Mouse (Mus musculus) stomach, postnatal 0 days (tissue): ENCODE data around the gene Tusc2. TPM values are rescaled to one million over a fixed set of nuclear protein-coding genes. Genes with fewer than 3 reads are reported as not detected.

Experiments
- ATAC-seq: fragments of 200-750 bp; cut with Nextera tagmentation; 2 replicates; pipeline ENCODE4 v1.8.0; 2017; ENCODE audit not compliant: low FRiP score, low TSS enrichment
- DNase-seq: peaks from one replicate; pipeline ENCODE4 v3.0.0-alpha.2; 2016; ENCODE audit warnings: low spot score
- H3K27ac ChIP-seq: fragments of 300-500 bp; sonication (generic); replicated peaks from 2 replicates; pipeline ENCODE4 v1.5.1; 2014; ENCODE audit warnings: mild to moderate bottlenecking, control low read depth
- H3K27me3 ChIP-seq: fragments of 300-500 bp; sonication (generic); 2 replicates; pipeline ENCODE4 v1.6.1; 2014; ENCODE audit warnings: low read length; ENCODE audit not compliant: control insufficient read depth, insufficient read depth
- H3K36me3 ChIP-seq: fragments of 300-500 bp; sonication (generic); 2 replicates; pipeline ENCODE4 v1.6.1; 2014; ENCODE audit warnings: low read length, mixed read lengths; ENCODE audit not compliant: control insufficient read depth, insufficient read depth
- H3K4me1 ChIP-seq: fragments of 300-500 bp; sonication (generic); replicated peaks from 2 replicates; pipeline ENCODE4 v1.6.1; 2014; ENCODE audit warnings: antibody characterized with exemption; ENCODE audit not compliant: control insufficient read depth, insufficient read depth
- H3K4me2 ChIP-seq: fragments of 300-500 bp; sonication (generic); replicated peaks from 2 replicates; pipeline ENCODE4 v1.6.1; 2014; ENCODE audit warnings: low read depth, mild to moderate bottlenecking, control low read depth, moderate library complexity
- H3K4me3 ChIP-seq: fragments of 300-500 bp; sonication (generic); 2 replicates; pipeline ENCODE4 v1.5.1; 2014; ENCODE audit warnings: low read depth, low read length, control low read depth
- H3K9ac ChIP-seq: fragments of 300-500 bp; sonication (generic); 2 replicates; pipeline ENCODE4 v1.6.1; 2014; ENCODE audit warnings: mild to moderate bottlenecking, low read length, control low read depth, mixed read lengths
- H3K9me3 ChIP-seq: fragments of 300-500 bp; sonication (generic); 2 replicates; pipeline ENCODE4 v1.6.1; 2016; ENCODE audit warnings: low read length; ENCODE audit not compliant: control insufficient read depth
- CTCF ChIP-seq: IDR thresholded peaks from 2 replicates; pipeline ENCODE4 v1.5.1; 2016; ENCODE audit warnings: antibody characterized with exemption, low read depth, mild to moderate bottlenecking, moderate library complexity
- EP300 ChIP-seq: optimal IDR thresholded peaks from 2 replicates; pipeline ENCODE3; 2016; ENCODE audit warnings: antibody characterized with exemption
- WGBS: fragments of 180-500 bp; shearing (Covaris S2); extraction: QIAGEN DNeasy Blood & Tissue Kit; methylation state at CpG from one replicate; pipeline ENCODE4 v1.1.7; 2014; 5-methylcytosine and 5-hydroxymethylcytosine counted together
- polyA plus RNA-seq: library from polyadenylated mRNA; unstranded; fragments of >200 nt; fragmentation: Nextera tagmentation; extraction: Ambion mirVana; gene quantifications from 2 replicates; pipeline ENCODE4 v1.2.1, GENCODE M21; 2015

The Tusc2 gene
- polyA plus RNA-seq, 1 experiment from 2014 or later = 44.9 TPM

- DNase-seq (peak; percentile 94), ATAC-seq (peak; percentile 68)
- no peaks in the 10 kb centered on the region for H3K27me3 ChIP-seq
- peaks cover 30% of the 10 kb centered on the region for H3K36me3 ChIP-seq
- no peaks in the 10 kb centered on the region for H3K9me3 ChIP-seq
- H3K4me3 ChIP-seq = 0 out of 2 replicates have a peak overlapping the region, but pooled peaks have one; percentile 6
- H3K4me1 ChIP-seq = peaks cover 4% of the 10 kb centered on the region
- H3K4me2 ChIP-seq = peak overlapping the region; percentile 29; the same call in 1 of the 2 replicates
- no peak for TF ChIP-seq EP300
- peak; percentile 29; the same call in 1 of the 2 replicates for TF ChIP-seq CTCF
- 65% methylated on average over 25 of the region's 25 CpGs for WGBS
- peak overlapping the region; percentile 13; the same call in 1 of the 2 replicates for H3K9ac ChIP-seq
- peak overlapping the region; percentile 89 for H3K27ac ChIP-seq
Measured at GRCm38 (mm10) chr9:107590058-107590772, 27.2 kb downstream of the Tusc2 start.

GRCm38 (mm10) chr9:107590773-107591060 is 27.7 kb downstream of the Tusc2 start:
- H3K27me3 ChIP-seq = no peaks in the 10 kb centered on the region
- H3K4me1 ChIP-seq = peaks cover 4% of the 10 kb centered on the region
- peak overlapping the region; percentile 89 for H3K27ac ChIP-seq
- DNase-seq = peak; percentile 68
- peak overlapping the region; percentile 29; the same call in 1 of the 2 replicates for H3K4me2 ChIP-seq
- no peak overlapping the region for H3K9ac ChIP-seq
- WGBS = 78% methylated on average over 6 of the region's 6 CpGs
- peak; percentile 27; the same call in 1 of the 2 replicates for ATAC-seq
- peaks cover 30% of the 10 kb centered on the region for H3K36me3 ChIP-seq
- no peak overlapping the region for H3K4me3 ChIP-seq
- TF ChIP-seq CTCF = no peak
- TF ChIP-seq EP300 = no peak
- H3K9me3 ChIP-seq = no peaks in the 10 kb centered on the region

- Histone ChIP-seq H3K27ac (no peak overlapping the region), H3K27me3 (no peaks in the 10 kb centered on the region), H3K9me3 (no peaks in the 10 kb centered on the region), H3K36me3 (peaks cover 30% of the 10 kb centered on the region), H3K4me1 (peaks cover 2% of the 10 kb centered on the region), H3K4me3 (no peak overlapping the region), H3K9ac (no peak overlapping the region), H3K4me2 (no peak overlapping the region)
- 78% methylated on average over 11 of the region's 11 CpGs for WGBS
- DNase-seq (no peak), ATAC-seq (no peak)
- TF ChIP-seq CTCF = no peak
- TF ChIP-seq EP300 = no peak
Measured at GRCm38 (mm10) chr9:107593101-107593976, 30.3 kb downstream of the Tusc2 start.

GRCm38 (mm10) chr9:107594281-107595062 is 31.4 kb downstream of the Tusc2 start:
- Histone ChIP-seq H3K4me2 (no peak overlapping the region), H3K9me3 (no peaks in the 10 kb centered on the region), H3K4me3 (no peak overlapping the region), H3K9ac (no peak overlapping the region), H3K36me3 (peaks cover 30% of the 10 kb centered on the region), H3K4me1 (no peaks in the 10 kb centered on the region), H3K27me3 (no peaks in the 10 kb centered on the region), H3K27ac (no peak overlapping the region)
- ATAC-seq (no peak), DNase-seq (no peak)
- WGBS = 69% methylated on average over 8 of the region's 8 CpGs
- TF ChIP-seq EP300 = no peak

- 80% methylated on average over 11 of the region's 11 CpGs for WGBS
- no peak for ATAC-seq
- no peak for TF ChIP-seq CTCF
- no peak for TF ChIP-seq EP300
Measured at GRCm38 (mm10) chr9:107596619-107597569, 33.8 kb downstream of the Tusc2 start.

More at GRCm38 (mm10) chr9:107596619-107597569, 33.8 kb downstream of the Tusc2 start:
- DNase-seq = no peak
- Histone ChIP-seq H3K36me3 (peaks cover 13% of the 10 kb centered on the region), H3K9me3 (no peaks in the 10 kb centered on the region), H3K4me2 (no peak overlapping the region), H3K4me3 (no peak overlapping the region), H3K27me3 (no peaks in the 10 kb centered on the region), H3K4me1 (no peaks in the 10 kb centered on the region), H3K27ac (no peak overlapping the region), H3K9ac (no peak overlapping the region)
